Mouse (Mus musculus) stomach, embryonic 15.5 days (tissue): Measurements from ENCODE around the gene Auts2. TPM values are rescaled to one million over a fixed set of nuclear protein-coding genes. Genes with fewer than 3 reads are reported as not detected.
A peak's percentile ranks its signal among the peaks of the same experiment; 100 is the strongest.

Experiments
- ATAC-seq: fragments of 200-750 bp; cut with Nextera tagmentation; 2 replicates; pipeline ENCODE4 v1.8.0; 2017; ENCODE audit warnings: low read depth, moderate number of reproducible peaks, moderate TSS enrichment; ENCODE audit not compliant: insufficient read depth, low FRiP score
- H3K27ac ChIP-seq: fragments of 300-500 bp; sonication (generic); 2 replicates; pipeline ENCODE4 v1.5.1; 2015; ENCODE audit warnings: mild to moderate bottlenecking, inconsistent platforms
- H3K27me3 ChIP-seq: fragments of 300-500 bp; sonication (generic); replicated peaks from 2 replicates; pipeline ENCODE4 v1.6.1; 2015; ENCODE audit warnings: inconsistent platforms
- H3K36me3 ChIP-seq: fragments of 300-500 bp; sonication (generic); 2 replicates; pipeline ENCODE4 v1.6.1; 2015; ENCODE audit warnings: inconsistent platforms
- H3K4me1 ChIP-seq: fragments of 300-500 bp; sonication (generic); 2 replicates; pipeline ENCODE4 v1.6.1; 2015; ENCODE audit warnings: inconsistent platforms
- H3K4me2 ChIP-seq: fragments of 300-500 bp; sonication (generic); 2 replicates; pipeline ENCODE4 v1.6.1; 2015; ENCODE audit warnings: mild to moderate bottlenecking, inconsistent platforms
- H3K4me3 ChIP-seq: fragments of 300-500 bp; sonication (generic); replicated peaks from 2 replicates; pipeline ENCODE4 v1.5.1; 2015; ENCODE audit warnings: inconsistent platforms
- H3K9ac ChIP-seq: fragments of 300-500 bp; sonication (generic); 2 replicates; pipeline ENCODE4 v1.6.1; 2015; ENCODE audit warnings: inconsistent platforms
- H3K9me3 ChIP-seq: fragments of 300-500 bp; sonication (generic); 2 replicates; pipeline ENCODE4 v1.6.1; 2016; ENCODE audit warnings: inconsistent platforms
- WGBS: fragments of 180-500 bp; shearing (Covaris S2); methylation state at CpG from one replicate; pipeline ENCODE4 v1.1.7; 2015; 5-methylcytosine and 5-hydroxymethylcytosine counted together
- polyA plus RNA-seq: library from polyadenylated mRNA; unstranded; fragments of >200 nt; fragmentation: Nextera tagmentation; extraction: Ambion mirVana; gene quantifications from 2 replicates; pipeline ENCODE4 v1.2.1, GENCODE M21; 2015

Gene Auts2
- polyA plus RNA-seq, 1 experiment from 2014 or later = 25.5 TPM

GRCm38 (mm10) chr5:131759432-131759831 lies 783.7 kb downstream of the Auts2 start:
- Histone ChIP-seq H3K36me3 (no peaks in the 10 kb centered on the region), H3K27me3 (no peaks in the 10 kb centered on the region), H3K4me2 (no peak overlapping the region), H3K4me3 (no peak overlapping the region), H3K9ac (no peak overlapping the region), H3K27ac (no peak overlapping the region), H3K4me1 (no peaks in the 10 kb centered on the region), H3K9me3 (no peaks in the 10 kb centered on the region)
- ATAC-seq = no peak
- 67% methylated on average over 13 of the region's 13 CpGs for WGBS

GRCm38 (mm10) chr5:131750330-131750729 lies 792.8 kb downstream of the Auts2 start:
- no peak for ATAC-seq
- Histone ChIP-seq H3K27me3 (no peaks in the 10 kb centered on the region), H3K9ac (no peak overlapping the region), H3K4me3 (no peak overlapping the region), H3K36me3 (no peaks in the 10 kb centered on the region), H3K27ac (no peak overlapping the region), H3K4me1 (peaks cover 12% of the 10 kb centered on the region), H3K4me2 (no peak overlapping the region), H3K9me3 (no peaks in the 10 kb centered on the region)
- 40% methylated on average over 2 of the region's 2 CpGs for WGBS

DNA sequence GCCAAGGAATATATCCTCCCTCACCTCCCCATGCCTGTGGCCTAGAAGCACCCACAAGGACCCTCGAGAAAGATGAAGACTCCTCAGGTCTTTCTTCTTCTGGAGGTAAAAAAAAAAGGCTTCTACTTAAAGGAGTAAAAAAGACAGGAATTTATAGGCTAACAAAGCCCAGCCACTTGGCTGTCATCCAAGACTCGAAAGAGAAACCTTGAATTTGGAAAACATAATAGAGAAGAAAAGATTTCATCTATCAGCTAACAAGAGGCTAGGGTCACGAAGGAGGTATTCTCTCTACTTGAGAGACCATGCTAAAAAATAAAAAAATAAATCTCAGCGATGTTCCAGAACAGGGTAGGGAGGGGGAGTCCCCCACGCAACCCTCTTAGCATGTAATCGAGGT lies 793.9 kb downstream of the Auts2 start:
- no peak for ATAC-seq
- no peak overlapping the region for H3K4me2 ChIP-seq
- H3K36me3 ChIP-seq = no peaks in the 10 kb centered on the region
- H3K4me1 ChIP-seq = peaks cover 12% of the 10 kb centered on the region
- H3K9ac ChIP-seq = no peak overlapping the region
- no peaks in the 10 kb centered on the region for H3K9me3 ChIP-seq
- no peaks in the 10 kb centered on the region for H3K27me3 ChIP-seq
- WGBS = 30% methylated on average over 6 of the region's 6 CpGs
- no peak overlapping the region for H3K4me3 ChIP-seq
- H3K27ac ChIP-seq = peak overlapping the region; percentile 3; the same call in 1 of the 2 replicates

DNA sequence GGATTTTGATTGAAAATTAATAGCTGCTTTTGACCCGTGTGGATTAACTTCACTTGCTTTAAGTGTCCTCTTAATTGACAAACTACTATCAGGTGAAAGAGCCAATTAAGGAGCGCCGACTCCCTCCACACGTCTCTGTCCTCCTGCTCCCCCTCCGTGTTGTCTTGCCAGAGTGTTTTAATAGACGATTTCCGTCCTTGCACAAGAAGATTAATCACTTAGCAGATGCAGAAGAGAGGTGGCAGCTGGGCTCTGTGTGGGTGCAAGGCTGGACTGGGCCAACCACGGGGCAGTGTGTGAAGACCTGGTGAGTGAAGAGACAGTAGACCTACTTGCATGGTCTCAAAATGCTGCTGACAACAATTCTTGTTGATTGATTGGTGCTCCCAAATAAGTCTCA lies 800.1 kb downstream of the Auts2 start:
- H3K36me3 ChIP-seq = no peaks in the 10 kb centered on the region
- H3K27me3 ChIP-seq = no peaks in the 10 kb centered on the region
- H3K4me1 ChIP-seq = no peaks in the 10 kb centered on the region
- 32% methylated on average over 8 of the region's 8 CpGs for WGBS
- H3K4me2 ChIP-seq = no peak overlapping the region
- no peak overlapping the region for H3K27ac ChIP-seq
- no peaks in the 10 kb centered on the region for H3K9me3 ChIP-seq
- no peak for ATAC-seq
- H3K4me3 ChIP-seq = no peak overlapping the region
- H3K9ac ChIP-seq = no peak overlapping the region

GRCm38 (mm10) chr5:131737476-131737875 lies 805.7 kb downstream of the Auts2 start:
- no peak for ATAC-seq
- Histone ChIP-seq H3K36me3 (no peaks in the 10 kb centered on the region), H3K9ac (no peak overlapping the region), H3K4me1 (no peaks in the 10 kb centered on the region), H3K4me3 (no peak overlapping the region), H3K9me3 (no peaks in the 10 kb centered on the region), H3K27me3 (no peaks in the 10 kb centered on the region), H3K4me2 (no peak overlapping the region), H3K27ac (no peak overlapping the region)
- 77% methylated on average over 6 of the region's 6 CpGs for WGBS

DNA sequence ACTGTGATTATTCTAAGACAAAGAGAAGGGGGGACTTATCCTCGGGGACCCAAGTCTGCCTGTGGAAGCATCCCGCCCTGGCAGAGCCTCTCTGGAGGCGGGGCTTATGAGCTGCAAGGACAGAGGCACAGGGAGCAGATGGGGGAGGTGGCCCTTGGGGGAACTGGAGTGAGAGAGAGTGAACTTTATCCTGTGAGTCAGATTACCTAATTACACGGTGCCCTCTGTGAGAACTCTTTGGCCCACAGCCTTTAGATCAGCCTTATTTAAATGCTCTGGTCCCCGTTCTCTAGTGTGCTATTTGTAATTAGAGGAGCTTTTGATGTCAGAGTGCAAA lies 809.9 kb downstream of the Auts2 start:
- Histone ChIP-seq H3K36me3 (no peaks in the 10 kb centered on the region), H3K9ac (no peak overlapping the region), H3K27me3 (no peaks in the 10 kb centered on the region), H3K4me3 (no peak overlapping the region), H3K27ac (0 out of 2 replicates have a peak overlapping the region, but pooled peaks have one; percentile 45), H3K9me3 (no peaks in the 10 kb centered on the region), H3K4me1 (no peaks in the 10 kb centered on the region), H3K4me2 (no peak overlapping the region)
- peak; percentile 75; the same call in 1 of the 2 replicates for ATAC-seq
- 19% methylated on average over 5 of the region's 5 CpGs for WGBS

DNA sequence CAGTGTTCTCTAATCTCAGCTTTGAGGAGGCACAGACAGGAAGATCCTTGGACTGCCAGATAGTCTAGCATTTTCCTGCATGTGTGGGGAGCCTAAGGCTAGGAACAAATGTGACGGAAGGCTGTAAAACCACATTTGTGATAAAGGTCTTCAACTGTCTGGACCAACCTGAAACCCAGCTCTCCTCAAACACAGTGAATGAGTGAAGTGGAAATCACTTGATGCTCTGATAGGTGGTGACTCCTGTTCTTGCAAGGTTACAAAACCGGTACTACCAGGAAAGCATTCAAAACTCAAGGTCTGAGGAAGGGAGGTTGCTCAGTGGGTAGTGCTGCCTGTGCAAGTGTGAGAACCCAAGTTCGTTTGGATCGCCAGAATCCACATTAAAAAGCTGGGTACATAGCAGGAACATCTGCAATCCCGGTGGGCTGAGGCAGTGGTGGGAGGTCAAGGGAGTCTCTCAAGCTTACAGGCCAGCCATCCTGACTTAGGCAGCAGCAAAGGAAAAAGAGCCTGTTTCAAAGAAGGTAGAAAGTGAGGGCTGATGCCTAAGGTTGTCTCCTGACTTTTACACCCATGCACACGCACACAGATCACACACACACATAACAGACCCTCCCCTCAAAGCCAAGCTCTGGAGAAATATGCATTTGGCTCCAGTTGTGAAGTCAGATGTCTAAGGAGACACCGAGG lies 810.4 kb downstream of the Auts2 start:
- WGBS = 55% methylated on average over 7 of the region's 7 CpGs
- Histone ChIP-seq H3K4me1 (no peaks in the 10 kb centered on the region), H3K9ac (no peak overlapping the region), H3K27me3 (no peaks in the 10 kb centered on the region), H3K4me3 (no peak overlapping the region), H3K36me3 (no peaks in the 10 kb centered on the region), H3K4me2 (no peak overlapping the region), H3K27ac (peak overlapping the region; percentile 45; the same call in 1 of the 2 replicates), H3K9me3 (no peaks in the 10 kb centered on the region)
- 0 out of 2 replicates have a peak, but pooled peaks have one; percentile 45 for ATAC-seq

GRCm38 (mm10) chr5:131729456-131729855 lies 813.7 kb downstream of the Auts2 start:
- ATAC-seq = no peak
- Histone ChIP-seq H3K9me3 (no peaks in the 10 kb centered on the region), H3K4me2 (no peak overlapping the region), H3K27me3 (no peaks in the 10 kb centered on the region), H3K4me3 (no peak overlapping the region), H3K27ac (no peak overlapping the region), H3K36me3 (no peaks in the 10 kb centered on the region), H3K9ac (no peak overlapping the region), H3K4me1 (no peaks in the 10 kb centered on the region)
- 82% methylated on average over 4 of the region's 4 CpGs for WGBS

- no peak overlapping the region for H3K27ac ChIP-seq
- ATAC-seq = no peak
- H3K4me2 ChIP-seq = no peak overlapping the region
- H3K36me3 ChIP-seq = no peaks in the 10 kb centered on the region
- no peaks in the 10 kb centered on the region for H3K27me3 ChIP-seq
- no peak overlapping the region for H3K9ac ChIP-seq
- no peak overlapping the region for H3K4me3 ChIP-seq
- no peaks in the 10 kb centered on the region for H3K9me3 ChIP-seq
- 80% methylated on average over 4 of the region's 4 CpGs for WGBS
- no peaks in the 10 kb centered on the region for H3K4me1 ChIP-seq
Observed at GRCm38 (mm10) chr5:131727909-131728308, 815.2 kb downstream of the Auts2 start.

DNA sequence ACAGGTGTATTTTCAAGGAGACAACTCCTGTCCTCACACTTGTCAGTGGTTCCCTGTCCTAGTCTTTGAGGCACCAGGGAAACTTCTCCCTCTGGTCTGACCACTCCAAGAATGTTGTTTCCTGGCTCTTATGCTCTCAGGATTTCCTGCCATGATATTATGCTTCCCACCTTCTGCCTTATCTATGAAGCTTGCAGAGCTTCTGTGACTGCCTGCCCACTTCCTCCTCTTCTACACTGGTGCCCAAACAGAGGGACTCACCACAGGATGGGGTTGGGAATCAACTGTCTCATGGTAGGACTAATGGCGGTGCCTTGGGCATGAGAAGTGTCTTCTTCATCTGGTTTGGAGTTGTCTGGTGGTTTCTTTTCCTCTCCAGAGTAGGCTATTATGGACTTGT lies 818.6 kb downstream of the Auts2 start:
- 88% methylated on average over 1 of the region's 1 CpGs for WGBS

DNA sequence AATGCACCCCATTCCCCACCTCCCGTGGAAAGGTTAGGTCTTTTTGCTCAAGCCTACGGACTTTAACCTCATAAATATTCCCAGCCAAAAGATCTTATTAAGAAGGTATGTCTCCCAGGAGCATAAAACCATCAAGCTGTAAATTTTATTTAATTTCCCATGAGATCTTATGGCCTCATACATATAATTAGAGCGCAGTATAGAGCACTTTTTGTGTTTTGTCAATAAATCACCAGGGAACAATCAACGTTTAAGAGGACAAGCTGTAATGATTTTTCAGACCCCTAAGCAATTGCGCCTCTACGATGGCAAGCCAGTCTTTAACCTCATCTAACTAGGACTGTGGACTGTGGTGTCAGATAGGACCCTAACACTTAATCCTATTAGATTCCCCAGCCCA lies 820.4 kb downstream of the Auts2 start:
- Histone ChIP-seq H3K9ac (no peak overlapping the region), H3K4me3 (no peak overlapping the region), H3K4me2 (no peak overlapping the region), H3K4me1 (0 out of 2 replicates have a peak, but pooled peaks cover under 1% of the 10 kb centered on the region), H3K9me3 (no peaks in the 10 kb centered on the region), H3K27me3 (no peaks in the 10 kb centered on the region), H3K36me3 (no peaks in the 10 kb centered on the region), H3K27ac (no peak overlapping the region)
- WGBS = 76% methylated on average over 6 of the region's 6 CpGs
- no peak for ATAC-seq

More for the DNA sequence above, 818.6 kb downstream of the Auts2 start:
- no peaks in the 10 kb centered on the region for H3K36me3 ChIP-seq
- ATAC-seq = no peak
- no peak overlapping the region for H3K27ac ChIP-seq
- no peak overlapping the region for H3K4me2 ChIP-seq
- H3K9me3 ChIP-seq = no peaks in the 10 kb centered on the region
- H3K27me3 ChIP-seq = no peaks in the 10 kb centered on the region
- H3K4me1 ChIP-seq = no peaks in the 10 kb centered on the region
- no peak overlapping the region for H3K4me3 ChIP-seq
- H3K9ac ChIP-seq = no peak overlapping the region

GRCm38 (mm10) chr5:131722361-131722760 lies 820.8 kb downstream of the Auts2 start:
- Histone ChIP-seq H3K9ac (no peak overlapping the region), H3K4me1 (0 out of 2 replicates have a peak, but pooled peaks cover 2% of the 10 kb centered on the region), H3K27me3 (no peaks in the 10 kb centered on the region), H3K4me3 (no peak overlapping the region), H3K36me3 (no peaks in the 10 kb centered on the region), H3K9me3 (no peaks in the 10 kb centered on the region), H3K27ac (no peak overlapping the region), H3K4me2 (no peak overlapping the region)
- no peak for ATAC-seq
- WGBS = 57% methylated on average over 4 of the region's 4 CpGs

DNA sequence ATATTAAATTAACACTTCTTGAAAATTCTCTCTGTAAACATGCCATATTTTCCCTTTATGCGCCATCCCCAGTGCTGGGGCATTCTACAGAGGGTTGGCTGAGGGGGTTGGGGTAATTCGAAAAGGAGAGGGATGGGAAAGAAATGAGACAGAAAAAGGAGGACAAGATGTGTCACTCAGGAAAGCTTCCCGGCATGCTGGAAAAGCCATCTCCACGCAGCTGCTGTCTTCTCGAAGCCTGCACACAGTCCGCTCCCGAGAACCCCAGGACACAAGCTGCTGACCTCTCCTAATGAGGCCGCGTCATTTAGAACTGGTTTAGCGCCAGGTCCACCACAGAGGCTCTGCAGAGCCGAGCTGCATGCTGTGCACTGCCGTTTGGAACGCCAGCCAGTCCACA lies 825.1 kb downstream of the Auts2 start:
- Histone ChIP-seq H3K27ac (no peak overlapping the region), H3K9me3 (no peaks in the 10 kb centered on the region), H3K4me1 (0 out of 2 replicates have a peak, but pooled peaks cover 2% of the 10 kb centered on the region), H3K4me2 (no peak overlapping the region), H3K27me3 (no peaks in the 10 kb centered on the region), H3K9ac (no peak overlapping the region), H3K36me3 (no peaks in the 10 kb centered on the region), H3K4me3 (no peak overlapping the region)
- ATAC-seq = no peak
- 67% methylated on average over 13 of the region's 13 CpGs for WGBS
